Mouse (Mus musculus): ENCODE results near the gene Gm2696. TPM values are rescaled to one million over a fixed set of nuclear protein-coding genes. Genes with fewer than 3 reads are reported as not detected.
"Not testable (repeated sequence)": the region's sequence is repeated elsewhere in the genome, so short reads cannot be mapped to it uniquely, and the experiment has no call there.

The Gm2696 gene
- total RNA-seq (2012; rRNA removed) (not detected in 2 replicates), total RNA-seq (2014; rRNA removed) (not detected in 2 replicates), polyA plus RNA-seq (2012; ENCODE audit: insufficient read length, low read depth) (not detected in 2 replicates)

DNA sequence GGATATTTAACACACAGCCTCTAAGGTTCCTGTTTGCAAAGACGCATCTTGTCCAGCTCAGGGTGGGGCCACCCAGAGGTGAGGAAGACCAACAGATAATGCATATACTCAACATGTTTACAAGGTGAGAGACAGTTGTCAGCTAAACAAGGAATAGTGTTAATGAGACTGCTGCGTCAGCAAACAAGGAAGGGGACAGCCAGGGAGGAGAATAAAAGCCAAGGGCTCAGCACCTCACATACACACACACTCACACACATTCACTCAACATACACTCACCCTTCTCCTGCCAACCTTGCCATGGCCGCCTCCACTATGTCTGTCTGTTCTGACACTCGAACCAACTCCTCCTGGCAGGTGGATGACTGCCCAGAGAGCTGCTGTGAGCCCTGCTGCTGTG is at the start of gene Gm2696:
Gene Gm2696, plus strand, starts transcription at position 301 of the 400 bp plus-strand sequence.
- dilution Hi-C loops (cut with MboI; ENCODE audit: extremely low pct_ligation_motif_present, extremely low pct_unique_long_range_greater_than_20kb, low sequenced_read_pairs) (no loop called here), in situ Hi-C loops (cut with MboI; ENCODE audit: low pct_ligation_motif_present, low pct_unique_long_range_greater_than_20kb, low sequenced_read_pairs) (no loop called here)
- Histone ChIP-seq H3K4me1 (ENCODE audit: control insufficient read depth in 1 of 2, insufficient read depth in 2 of 2) (0 out of 4 replicates have a peak, but pooled peaks cover 0 to 3% of the 10 kb centered on the region in 2 experiments), H3K36me3 (replicated peaks in 1 of 2; ENCODE audit: control insufficient read depth in 1 of 2, insufficient read depth in 1 of 2, low read length in 1 of 2) (no peaks in the 10 kb centered on the region), H3K27me3 (replicated peaks) (peaks cover 76% of the 10 kb centered on the region), H3K27ac (ENCODE audit: insufficient read depth, low read depth) (no peak within 1 kb of the TSS), H3K9ac (ENCODE audit: insufficient read depth, low read depth) (no peak within 1 kb of the TSS), H3K9me3 (replicated peaks; ENCODE audit: low read length) (no peaks in the 10 kb centered on the region), H3K79me2 (replicated peaks; ENCODE audit: control insufficient read depth, extremely low read depth, insufficient read depth, poor library complexity, severe bottlenecking) (no peaks in the 10 kb centered on the region), H3K4me3 (replicated peaks in 1 of 3; ENCODE audit: low read depth in 2 of 3, low read length in 2 of 3, poor library complexity in 1 of 3) (no peak within 1 kb of the TSS), H3K4me2 (ENCODE audit: insufficient read depth, low read depth, poor library complexity, severe bottlenecking) (no peak within 1 kb of the TSS)
- TF ChIP-seq JUN (IDR thresholded peaks at IDR 0.05; ENCODE audit: insufficient read depth, low read depth, low read length): no peak
- no peak for TF ChIP-seq JUND (conservative IDR thresholded peaks at IDR 0.05; ENCODE audit: low read depth, low read length)
- no peak for TF ChIP-seq IRF4 (IDR thresholded peaks at IDR 0.05; ENCODE audit: low read depth, low read length)
- TF ChIP-seq SMC3 (IDR thresholded peaks at IDR 0.05; ENCODE audit: low read depth, low read length): no peak
- DNase-seq (ENCODE audit: extremely low read depth): no peak

DNA sequence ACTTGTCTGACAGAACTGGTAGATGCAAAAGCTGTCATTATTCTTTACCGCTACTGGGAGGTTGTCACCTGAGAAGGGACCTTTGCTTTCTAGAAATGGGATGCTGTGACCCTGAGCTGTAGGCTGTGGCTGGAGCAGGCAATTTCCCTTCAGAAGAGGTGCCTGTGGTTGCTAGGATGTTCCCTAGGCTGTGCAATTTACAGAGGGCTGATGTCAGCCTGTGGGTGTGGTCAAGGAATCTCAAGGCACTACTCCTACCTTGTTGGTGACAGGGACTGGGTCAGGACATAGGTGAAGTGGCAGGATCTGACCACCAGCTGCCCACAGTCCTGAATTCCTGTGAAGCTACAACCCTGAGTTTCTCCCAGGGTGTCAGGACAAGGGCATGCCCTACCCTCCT is 44.8 kb upstream of the Gm2696 start:
- H3K4me3 ChIP-seq (replicated peaks in 1 of 3; ENCODE audit: low read depth in 2 of 3, low read length in 2 of 3, poor library complexity in 1 of 3): no peak overlapping the region
- H3K4me2 ChIP-seq (ENCODE audit: insufficient read depth, low read depth, poor library complexity, severe bottlenecking): no peak overlapping the region
- no peak for DNase-seq (ENCODE audit: extremely low read depth)
- no peaks in the 10 kb centered on the region for H3K4me1 ChIP-seq (ENCODE audit: control insufficient read depth in 1 of 2, insufficient read depth in 2 of 2)
- peaks cover 42% of the 10 kb centered on the region for H3K27me3 ChIP-seq (replicated peaks)
- in situ Hi-C loops (cut with MboI; ENCODE audit: low pct_ligation_motif_present, low pct_unique_long_range_greater_than_20kb, low sequenced_read_pairs) (no loop called here), dilution Hi-C loops (cut with MboI; ENCODE audit: extremely low pct_ligation_motif_present, extremely low pct_unique_long_range_greater_than_20kb, low sequenced_read_pairs) (no loop called here)
- no peak overlapping the region for H3K27ac ChIP-seq (ENCODE audit: insufficient read depth, low read depth)
- no peaks in the 10 kb centered on the region for H3K79me2 ChIP-seq (replicated peaks; ENCODE audit: control insufficient read depth, extremely low read depth, insufficient read depth, poor library complexity, severe bottlenecking)
- no peaks in the 10 kb centered on the region for H3K9me3 ChIP-seq (replicated peaks; ENCODE audit: low read length)
- TF ChIP-seq RAD21 (IDR thresholded peaks at IDR 0.05; ENCODE audit: low read depth, low read length) (no peak), MAZ (IDR thresholded peaks at IDR 0.05; ENCODE audit: low read depth, low read length) (no peak), PAX5 (IDR thresholded peaks at IDR 0.05; ENCODE audit: low read length) (no peak), NRF1 (IDR thresholded peaks at IDR 0.05; ENCODE audit: low read depth, low read length) (no peak), SIN3A (IDR thresholded peaks at IDR 0.05; ENCODE audit: low read length) (no peak), IRF4 (IDR thresholded peaks at IDR 0.05; ENCODE audit: low read depth, low read length) (no peak), GABPA (IDR thresholded peaks at IDR 0.05; ENCODE audit: insufficient replicate concordance, low read depth, low read length) (no peak), ZC3H11A (IDR thresholded peaks at IDR 0.05; ENCODE audit: low read depth, low read length) (no peak), JUND (conservative IDR thresholded peaks at IDR 0.05; ENCODE audit: low read depth, low read length) (no peak)
- H3K36me3 ChIP-seq (replicated peaks in 1 of 2; ENCODE audit: control insufficient read depth in 1 of 2, insufficient read depth in 1 of 2, low read length in 1 of 2): no peaks in the 10 kb centered on the region
- H3K9ac ChIP-seq (ENCODE audit: insufficient read depth, low read depth): no peak overlapping the region

DNA sequence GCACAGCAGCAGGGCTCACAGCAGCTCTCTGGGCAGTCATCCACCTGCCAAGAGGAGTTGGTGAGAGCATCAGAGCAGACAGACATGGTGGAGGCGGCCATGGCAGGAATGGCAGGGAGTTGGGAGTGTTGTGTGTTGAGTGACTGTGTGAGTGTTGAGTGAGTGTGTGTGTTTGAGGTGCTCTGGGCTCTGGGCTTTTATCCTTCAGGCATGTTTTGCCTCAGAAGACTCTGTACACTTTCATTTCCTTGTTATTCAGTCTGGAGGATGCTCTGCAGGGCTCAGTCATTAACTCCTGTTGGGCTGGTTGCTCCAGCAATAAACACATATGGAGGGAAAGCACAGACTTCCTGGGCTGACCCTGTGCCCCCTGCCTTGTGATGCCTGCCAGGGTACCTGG is 43.3 kb upstream of the Gm2696 start, which contains the start of gene Gm3238:
Gene Gm3238, minus strand, starts transcription at position 101 of the 400 bp plus-strand sequence.
- dilution Hi-C loops (cut with MboI; ENCODE audit: extremely low pct_ligation_motif_present, extremely low pct_unique_long_range_greater_than_20kb, low sequenced_read_pairs); in situ Hi-C loops (cut with MboI; ENCODE audit: low pct_ligation_motif_present, low pct_unique_long_range_greater_than_20kb, low sequenced_read_pairs): not testable (repeated sequence)

DNA sequence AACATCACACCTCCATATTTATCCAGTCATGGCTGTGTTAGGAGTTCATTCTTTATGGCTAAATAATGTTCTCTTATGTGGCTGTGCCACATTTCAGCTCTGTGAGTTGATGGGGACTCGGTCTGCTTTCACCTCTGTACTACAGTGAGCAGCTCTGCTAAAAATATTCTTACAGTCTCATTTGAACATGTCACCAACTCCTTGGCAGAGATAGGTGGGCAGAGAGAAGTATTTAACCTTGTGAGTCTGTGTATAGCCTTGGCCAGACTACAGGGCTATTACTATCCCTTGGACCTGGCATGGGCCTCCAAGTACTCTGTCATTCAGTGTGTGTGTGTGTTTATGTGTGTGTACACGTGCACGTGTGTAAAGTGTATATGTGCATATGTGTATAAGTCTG is 42.3 kb upstream of the Gm2696 start:
- in situ Hi-C loops (cut with MboI; ENCODE audit: low pct_ligation_motif_present, low pct_unique_long_range_greater_than_20kb, low sequenced_read_pairs); H3K27ac ChIP-seq (ENCODE audit: insufficient read depth, low read depth); H3K4me3 ChIP-seq (replicated peaks in 1 of 3; ENCODE audit: low read depth in 2 of 3, low read length in 2 of 3, poor library complexity in 1 of 3); H3K9me3 ChIP-seq (replicated peaks; ENCODE audit: low read length); DNase-seq (ENCODE audit: extremely low read depth); H3K4me2 ChIP-seq (ENCODE audit: insufficient read depth, low read depth, poor library complexity, severe bottlenecking); H3K9ac ChIP-seq (ENCODE audit: insufficient read depth, low read depth); H3K36me3 ChIP-seq (replicated peaks in 1 of 2; ENCODE audit: control insufficient read depth in 1 of 2, insufficient read depth in 1 of 2, low read length in 1 of 2); H3K79me2 ChIP-seq (replicated peaks; ENCODE audit: control insufficient read depth, extremely low read depth, insufficient read depth, poor library complexity, severe bottlenecking); dilution Hi-C loops (cut with MboI; ENCODE audit: extremely low pct_ligation_motif_present, extremely low pct_unique_long_range_greater_than_20kb, low sequenced_read_pairs); H3K4me1 ChIP-seq (ENCODE audit: control insufficient read depth in 1 of 2, insufficient read depth in 2 of 2): not testable (repeated sequence)
- peaks cover 32% of the 10 kb centered on the region for H3K27me3 ChIP-seq (replicated peaks)

More for the DNA sequence above, 43.3 kb upstream of the Gm2696 start, which contains the start of gene Gm3238:
- H3K36me3 ChIP-seq (replicated peaks in 1 of 2; ENCODE audit: control insufficient read depth in 1 of 2, insufficient read depth in 1 of 2, low read length in 1 of 2); H3K27ac ChIP-seq (ENCODE audit: insufficient read depth, low read depth); H3K4me1 ChIP-seq (ENCODE audit: control insufficient read depth in 1 of 2, insufficient read depth in 2 of 2); H3K4me2 ChIP-seq (ENCODE audit: insufficient read depth, low read depth, poor library complexity, severe bottlenecking); H3K4me3 ChIP-seq (replicated peaks in 1 of 3; ENCODE audit: low read depth in 2 of 3, low read length in 2 of 3, poor library complexity in 1 of 3); H3K79me2 ChIP-seq (replicated peaks; ENCODE audit: control insufficient read depth, extremely low read depth, insufficient read depth, poor library complexity, severe bottlenecking); H3K9ac ChIP-seq (ENCODE audit: insufficient read depth, low read depth); H3K9me3 ChIP-seq (replicated peaks; ENCODE audit: low read length); DNase-seq (ENCODE audit: extremely low read depth): not testable (repeated sequence)
- peaks cover 40% of the 10 kb centered on the region for H3K27me3 ChIP-seq (replicated peaks)

DNA sequence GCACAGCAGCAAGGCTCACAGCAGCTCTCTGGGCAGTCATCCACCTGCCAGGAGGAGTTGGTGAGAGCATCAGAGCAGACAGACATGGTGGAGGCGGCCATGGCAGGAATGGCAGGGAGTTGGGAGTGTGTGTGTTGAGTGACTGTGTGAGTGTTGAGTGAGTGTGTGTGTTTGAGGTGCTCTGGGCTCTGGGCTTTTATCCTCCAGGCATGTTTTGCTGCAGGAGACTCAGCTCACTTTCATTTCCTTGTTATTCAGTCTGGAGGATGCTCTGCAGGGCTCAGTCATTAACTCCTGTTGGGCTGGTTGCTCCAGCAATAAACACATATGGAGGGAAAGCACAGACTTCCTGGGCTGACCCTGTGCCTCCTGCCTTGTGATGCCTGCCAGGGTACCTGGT is 37.6 kb upstream of the Gm2696 start, which contains the start of gene Gm7138:
Gene Gm7138, minus strand, starts transcription at position 101 of the 400 bp plus-strand sequence.
- H3K4me2 ChIP-seq (ENCODE audit: insufficient read depth, low read depth, poor library complexity, severe bottlenecking); H3K27me3 ChIP-seq (replicated peaks); H3K4me1 ChIP-seq (ENCODE audit: control insufficient read depth in 1 of 2, insufficient read depth in 2 of 2); in situ Hi-C loops (cut with MboI; ENCODE audit: low pct_ligation_motif_present, low pct_unique_long_range_greater_than_20kb, low sequenced_read_pairs); dilution Hi-C loops (cut with MboI; ENCODE audit: extremely low pct_ligation_motif_present, extremely low pct_unique_long_range_greater_than_20kb, low sequenced_read_pairs); H3K79me2 ChIP-seq (replicated peaks; ENCODE audit: control insufficient read depth, extremely low read depth, insufficient read depth, poor library complexity, severe bottlenecking); H3K9me3 ChIP-seq (replicated peaks; ENCODE audit: low read length); H3K27ac ChIP-seq (ENCODE audit: insufficient read depth, low read depth); H3K9ac ChIP-seq (ENCODE audit: insufficient read depth, low read depth); H3K36me3 ChIP-seq (replicated peaks in 1 of 2; ENCODE audit: control insufficient read depth in 1 of 2, insufficient read depth in 1 of 2, low read length in 1 of 2); H3K4me3 ChIP-seq (replicated peaks in 1 of 3; ENCODE audit: low read depth in 2 of 3, low read length in 2 of 3, poor library complexity in 1 of 3); DNase-seq (ENCODE audit: extremely low read depth): not testable (repeated sequence)
